Mouse (Mus musculus): Measurements from ENCODE around the gene Usp54. TPM values are rescaled to one million over a fixed set of nuclear protein-coding genes. Genes with fewer than 3 reads are reported as not detected.

Usp54 gene
- 5.8 and 6.8 TPM in 2 replicates for polyA plus RNA-seq (2015; fragmentation: Nextera tagmentation; extraction: Ambion mirVana)

DNA sequence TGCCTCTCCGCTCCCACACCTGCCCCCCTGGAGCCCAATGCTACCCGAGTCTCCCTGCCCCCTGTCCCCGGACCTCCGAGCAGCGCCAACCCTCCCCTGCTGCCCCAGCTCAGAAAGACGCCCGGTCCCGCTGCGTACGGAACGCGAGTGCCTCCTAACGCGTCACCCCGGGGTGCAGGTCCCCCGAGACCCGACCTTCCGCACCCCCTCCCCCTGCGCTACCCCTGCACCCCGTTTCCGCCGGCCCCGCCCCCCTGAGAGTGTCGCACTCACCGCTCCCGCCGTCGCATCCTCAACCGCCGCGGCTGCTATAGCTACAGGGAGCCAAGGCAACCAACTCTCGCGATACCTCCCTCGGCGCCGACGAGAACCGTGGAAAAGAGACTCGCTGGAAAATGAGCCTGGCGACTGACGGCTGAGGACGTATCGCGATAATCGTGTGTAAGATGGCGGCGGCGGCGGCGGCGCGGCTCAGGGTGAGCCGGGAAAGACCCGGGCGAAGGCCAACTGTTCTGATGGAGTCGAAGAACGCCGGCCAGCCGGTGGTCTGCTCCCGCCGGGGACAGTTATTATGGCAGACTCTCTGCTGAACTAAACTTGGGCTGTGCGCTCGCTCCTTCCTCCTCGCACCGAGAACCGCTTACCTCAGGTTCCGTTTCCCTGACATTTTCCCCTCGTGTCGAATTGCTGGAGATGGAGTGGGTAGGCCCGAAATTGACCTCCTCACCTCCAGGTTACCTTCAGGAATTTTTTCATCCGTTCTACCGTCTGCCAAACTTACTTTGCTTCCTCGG, at the start of gene Usp54:
Gene Usp54, minus strand, starts transcription at position 420 of the 794 bp plus-strand sequence.

DNA sequence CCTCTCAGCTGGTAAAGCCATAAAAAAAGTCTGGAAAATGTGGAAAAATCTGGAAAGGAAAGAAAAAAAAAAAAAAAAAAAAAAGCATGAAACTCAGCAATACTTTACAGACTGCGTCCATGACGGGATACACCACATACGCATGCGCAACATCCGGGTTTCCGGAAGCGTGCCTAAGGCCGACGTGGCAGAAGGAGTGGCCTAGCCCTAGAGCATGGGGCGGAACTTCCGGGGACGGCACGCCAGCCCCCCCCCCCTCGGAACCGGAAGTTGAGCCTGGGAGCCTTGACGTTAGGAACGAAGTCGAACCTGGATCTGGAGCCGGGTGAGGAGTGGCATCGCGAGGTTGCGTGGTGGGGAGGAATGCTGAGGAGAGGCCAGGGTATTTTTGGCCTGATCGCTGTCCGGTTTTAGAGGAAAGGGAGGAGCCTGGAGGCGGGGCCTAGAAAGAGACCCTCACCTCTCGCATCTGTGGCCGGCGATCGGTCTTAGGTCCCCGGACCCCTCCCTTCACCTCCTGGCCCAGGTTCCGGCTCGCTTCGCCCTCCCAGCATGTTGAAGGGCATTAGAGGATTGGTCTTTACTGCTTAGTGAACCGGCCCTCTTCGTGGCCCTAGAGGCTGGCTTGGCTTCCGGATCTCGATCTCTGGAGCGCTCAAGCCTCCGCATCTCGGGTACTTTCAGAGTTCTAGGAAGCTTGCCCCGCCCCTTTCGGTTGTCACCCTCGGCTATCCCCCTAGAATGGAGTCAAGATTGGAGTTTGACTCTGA, 33.4 kb upstream of the Usp54 start, which contains the start of gene Sec24c:
Gene Sec24c, plus strand, starts transcription at position 245 of the 770 bp plus-strand sequence.

DNA sequence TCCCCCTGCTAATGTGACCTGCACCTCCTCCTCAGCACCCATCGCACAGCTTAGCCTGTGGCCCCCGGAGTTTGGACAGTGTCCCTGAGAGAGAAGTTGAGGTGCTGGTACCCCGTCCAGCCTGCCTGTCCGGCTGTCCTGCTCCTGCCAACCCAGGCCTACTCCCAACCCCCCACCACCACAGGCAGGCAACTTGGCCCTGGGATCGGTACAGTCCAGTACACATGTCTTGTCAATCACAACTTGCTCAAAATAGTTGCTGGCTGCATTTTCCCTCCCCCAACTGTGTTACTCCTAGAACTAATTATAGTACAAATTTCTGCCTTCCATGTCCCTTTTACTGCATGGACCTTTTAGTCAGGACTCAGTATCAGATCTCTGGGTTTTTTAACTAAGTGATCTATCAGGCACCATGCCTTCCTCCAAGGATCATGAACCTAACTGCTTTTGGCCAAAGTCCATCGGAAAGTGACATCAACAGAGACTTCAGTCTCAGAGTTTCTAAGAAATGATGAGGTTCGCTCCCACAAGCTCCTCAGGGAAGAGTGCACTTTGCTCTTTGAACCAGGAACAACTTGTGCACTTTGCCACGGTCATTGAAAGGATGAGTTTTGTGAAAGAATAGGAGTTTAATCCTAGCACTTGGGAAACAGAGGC, 27.4 kb upstream of the Usp54 start, which contains the start of gene Synpo2l:
Gene Synpo2l, minus strand, starts transcription at position 201 of the 657 bp plus-strand sequence.

DNA sequence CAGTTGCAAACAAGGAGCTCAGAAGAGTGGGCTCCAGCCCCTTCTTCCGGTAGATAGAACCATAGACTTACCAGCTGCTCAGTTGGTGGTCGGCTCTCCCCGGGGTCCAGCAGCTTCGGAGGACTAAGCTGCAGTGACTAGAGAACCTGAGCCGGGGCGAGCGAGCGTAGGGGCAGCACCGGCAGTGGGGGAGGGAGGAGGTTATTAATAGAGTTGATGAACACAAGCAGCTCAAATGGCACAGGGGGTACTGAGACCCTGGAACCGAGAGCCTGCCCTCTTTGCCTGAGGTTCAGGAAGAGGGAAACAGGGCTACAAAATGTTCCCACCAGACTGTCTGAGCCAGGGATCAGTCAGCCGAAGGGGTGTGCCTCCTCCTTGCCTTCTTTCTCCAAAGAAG, 15.5 kb upstream of the Usp54 start, which contains the start of gene Myoz1:
Gene Myoz1, minus strand, starts transcription at position 180 of the 400 bp plus-strand sequence.

DNA sequence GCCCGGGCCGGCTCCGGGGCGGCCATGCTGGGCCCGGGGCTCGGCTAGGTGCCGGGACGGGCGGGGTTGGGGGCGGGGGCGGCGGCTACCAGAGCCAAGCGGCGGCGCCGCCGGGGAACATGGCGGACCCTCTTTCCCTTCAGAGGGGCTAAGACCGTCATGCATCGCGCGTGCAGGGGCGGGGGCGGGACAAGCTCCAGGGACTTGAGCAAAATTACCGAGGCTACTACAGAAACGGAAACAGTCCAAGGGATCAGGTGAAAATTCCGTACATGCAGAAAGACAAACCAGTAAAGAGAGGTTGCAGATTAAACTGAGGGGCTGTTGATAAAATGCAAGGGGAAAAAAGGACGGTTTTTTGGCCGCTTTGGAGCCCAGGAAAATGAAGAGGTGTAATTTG, 94.4 kb downstream of the Usp54 start, which contains the start of gene Ppp3cb:
Gene Ppp3cb, minus strand, starts transcription at position 159 of the 400 bp plus-strand sequence.

Small RNA genes within 50 kb of the gene (microRNA-seq; reads per million reads assigned to microRNA genes)
- gene Mir6946, result 0.87 reads per million

Other genes with a start within 250 kb of the Usp54 start
- gene Mrps16, start 247.4 kb downstream of the Usp54 start, polyA plus RNA-seq (2015; fragmentation: Nextera tagmentation; extraction: Ambion mirVana), result 81.4 and 87.8 TPM in 2 replicates
- 1.8 and 2.2 TPM in 2 replicates for gene Cfap70, start 188.8 kb downstream of the Usp54 start, polyA plus RNA-seq (2015; fragmentation: Nextera tagmentation; extraction: Ambion mirVana)
- gene Anxa7, start 160.9 kb downstream of the Usp54 start, polyA plus RNA-seq (2015; fragmentation: Nextera tagmentation; extraction: Ambion mirVana), result 22.8 and 24.9 TPM in 2 replicates
- gene Mss51, start 144.2 kb downstream of the Usp54 start, polyA plus RNA-seq (2015; fragmentation: Nextera tagmentation; extraction: Ambion mirVana), result 0.15 and 0.33 TPM in 2 replicates
- 100 and 111 TPM in 2 replicates for gene Ppp3cb, start 94.5 kb downstream of the Usp54 start, polyA plus RNA-seq (2015; fragmentation: Nextera tagmentation; extraction: Ambion mirVana)
- gene Myoz1, start 15.5 kb upstream of the Usp54 start, polyA plus RNA-seq (2015; fragmentation: Nextera tagmentation; extraction: Ambion mirVana), result 0.52 and 0.70 TPM in 2 replicates
- 0.22 and 0.23 TPM in 2 replicates for gene Synpo2l, start 27.3 kb upstream of the Usp54 start, polyA plus RNA-seq (2015; fragmentation: Nextera tagmentation; extraction: Ambion mirVana)
- 47.3 and 53.6 TPM in 2 replicates for gene Sec24c, start 33.2 kb upstream of the Usp54 start, polyA plus RNA-seq (2015; fragmentation: Nextera tagmentation; extraction: Ambion mirVana)
- 28.0 and 28.5 TPM in 2 replicates for gene Fut11, start 53.9 kb upstream of the Usp54 start, polyA plus RNA-seq (2015; fragmentation: Nextera tagmentation; extraction: Ambion mirVana)
- 166 and 195 TPM in 2 replicates for gene Chchd1, start 61.9 kb upstream of the Usp54 start, polyA plus RNA-seq (2015; fragmentation: Nextera tagmentation; extraction: Ambion mirVana)
- gene Zswim8, start 66.5 kb upstream of the Usp54 start, polyA plus RNA-seq (2015; fragmentation: Nextera tagmentation; extraction: Ambion mirVana), result 29.7 and 39.4 TPM in 2 replicates
- gene Ndst2, start 93.5 kb upstream of the Usp54 start, polyA plus RNA-seq (2015; fragmentation: Nextera tagmentation; extraction: Ambion mirVana), result 12.8 and 14.9 TPM in 2 replicates
- 377 and 399 TPM in 2 replicates for gene Camk2g, start 153.0 kb upstream of the Usp54 start, polyA plus RNA-seq (2015; fragmentation: Nextera tagmentation; extraction: Ambion mirVana)
- gene Plau, start 195.6 kb upstream of the Usp54 start, polyA plus RNA-seq (2015; fragmentation: Nextera tagmentation; extraction: Ambion mirVana), result 0.56 and 0.62 TPM in 2 replicates

Data from neural tube, postnatal 0 days (tissue).